Mouse (Mus musculus): ENCODE measurements around the gene Rasal1.

Rasal1 gene

DNA sequence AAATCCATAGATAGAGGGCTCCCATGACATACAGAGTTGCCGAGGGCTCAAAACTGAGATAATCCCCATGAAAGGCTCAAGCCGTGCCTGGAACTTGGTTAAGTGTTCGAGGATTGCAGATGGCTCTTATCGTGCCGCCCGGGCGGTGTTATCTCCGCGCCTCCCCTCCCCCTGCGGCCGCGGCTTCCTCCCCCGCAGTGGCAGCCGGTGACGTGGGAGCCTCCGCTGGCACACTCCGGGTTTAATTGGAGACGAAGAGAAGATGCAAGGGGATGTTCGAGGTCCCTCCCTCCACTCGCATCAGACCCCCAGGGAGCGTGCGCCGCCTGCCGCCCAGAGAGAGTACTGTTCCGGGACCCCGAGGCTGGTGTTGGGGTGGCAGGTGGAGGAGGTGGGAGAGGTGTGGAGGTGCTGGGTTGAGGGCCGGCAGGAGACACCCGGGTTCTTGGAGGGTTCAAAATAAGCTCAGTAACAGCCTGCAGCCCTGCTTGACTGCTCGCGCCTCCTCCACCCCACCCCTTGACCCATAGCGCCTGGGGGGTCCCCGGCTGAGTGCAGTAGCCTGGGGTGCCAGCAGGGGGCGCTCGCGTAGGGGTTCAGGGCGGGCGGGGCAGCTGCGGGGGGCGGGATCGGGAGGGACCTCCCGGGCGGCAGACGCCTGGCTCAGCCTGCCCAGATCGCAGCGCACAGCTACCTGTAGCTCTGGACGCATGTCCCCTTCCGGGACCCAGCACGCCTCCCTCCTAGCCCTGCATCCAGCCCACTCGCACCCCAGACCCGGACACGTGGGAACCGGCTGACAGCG is at the start of gene Rasal1:
Gene Rasal1 (plus strand): TSS at position 244 of the 805 bp plus-strand sequence.
- peak; percentile 60 for DNase-seq (ENCODE audit: low spot score)

DNA sequence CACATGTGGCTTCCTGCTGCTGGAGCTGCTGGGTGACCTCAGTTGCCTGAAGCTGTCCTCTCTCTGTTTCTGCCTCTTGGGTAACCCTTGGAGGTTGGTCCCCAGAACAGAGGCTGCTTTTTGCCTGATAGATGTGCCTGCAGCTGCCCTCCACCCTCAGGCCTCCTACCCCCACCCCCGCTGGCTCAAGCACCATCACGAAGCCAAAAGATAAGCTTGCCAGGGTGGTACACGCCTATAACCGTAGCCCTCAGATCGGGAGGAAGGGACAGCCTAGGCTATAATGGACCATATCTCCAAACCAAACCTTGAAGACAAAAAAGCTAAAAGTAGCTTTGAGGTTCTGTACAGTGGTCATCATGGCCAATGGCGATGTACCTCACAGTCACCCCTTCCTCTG is 49.0 kb upstream of the Rasal1 start:
- DNase-seq (ENCODE audit: low spot score) = no peak

DNA sequence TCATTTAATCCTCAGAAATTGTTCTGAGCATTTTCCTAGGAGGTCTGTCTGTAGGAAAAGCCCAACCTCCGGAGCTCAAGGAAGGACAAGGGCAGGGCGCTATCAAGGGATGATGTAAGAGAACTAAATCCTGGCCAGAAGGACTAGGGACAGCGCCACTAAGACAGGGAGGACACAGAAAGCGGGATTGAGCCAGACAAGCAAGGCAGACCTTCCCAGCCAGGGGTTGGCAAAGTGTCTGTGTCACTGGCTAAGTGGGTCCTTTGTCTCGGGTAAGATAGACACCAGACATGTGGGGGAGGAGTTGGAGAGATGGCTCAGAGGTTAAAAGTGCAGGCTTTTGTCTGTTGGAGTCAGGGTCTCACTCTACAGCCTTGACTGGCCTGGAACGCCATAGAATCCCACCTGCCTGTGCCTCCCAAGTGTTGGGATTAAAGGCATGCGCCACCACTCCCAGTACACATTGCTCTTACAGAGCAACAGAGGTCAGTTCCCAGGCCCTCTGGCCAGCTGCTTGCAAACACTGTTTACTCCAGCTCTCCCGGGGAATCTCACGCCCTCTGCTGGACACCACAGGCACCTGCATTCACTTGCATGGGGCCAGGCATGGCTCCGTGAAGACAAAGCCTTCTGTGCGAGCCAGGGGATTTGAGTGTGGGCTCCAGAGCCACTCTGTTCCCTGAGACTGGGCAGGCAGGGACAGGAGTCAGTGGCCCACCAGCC is 47.5 kb upstream of the Rasal1 start:
- DNase-seq (ENCODE audit: low spot score) = no peak

DNA sequence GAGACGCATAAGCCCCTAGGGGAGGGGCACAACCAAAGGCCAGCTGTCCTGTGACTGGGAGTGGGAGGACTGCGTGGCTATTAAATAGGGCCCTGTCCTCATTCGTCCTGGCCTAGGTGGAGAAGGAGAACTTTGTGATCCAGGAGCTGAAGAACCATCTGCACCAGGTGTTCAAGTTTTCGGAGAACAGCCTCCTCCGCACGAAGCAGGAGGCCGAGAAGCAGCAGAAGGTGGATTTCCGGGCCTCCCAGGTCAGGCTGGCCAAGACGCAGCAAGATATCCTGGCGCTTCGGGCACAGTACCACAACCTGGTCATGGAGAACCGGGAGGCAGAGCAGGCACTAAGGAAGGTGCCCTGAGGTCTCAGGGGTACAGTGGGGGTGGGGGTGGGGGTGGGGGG is 46.4 kb upstream of the Rasal1 start:
- no peak for DNase-seq (ENCODE audit: low spot score)

DNA sequence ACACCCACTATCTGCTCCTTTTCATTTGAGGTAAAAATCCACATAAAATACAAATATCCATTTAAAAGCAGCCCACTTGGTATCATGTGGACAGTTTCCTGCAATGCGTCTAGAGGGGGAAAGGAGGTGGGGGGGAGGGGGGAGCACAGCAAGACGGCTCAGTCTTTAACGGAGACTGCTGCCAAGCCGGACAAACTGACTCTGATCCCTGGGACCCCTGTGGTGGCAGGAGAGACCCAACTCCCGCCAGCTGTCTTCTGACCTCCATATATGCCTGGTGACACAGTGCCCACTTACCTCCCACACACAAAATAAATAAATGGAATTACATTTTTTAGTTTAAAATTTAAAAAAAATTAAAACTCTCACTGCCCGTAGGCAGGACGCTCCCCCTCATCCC is 45.1 kb upstream of the Rasal1 start:
- no peak for DNase-seq (ENCODE audit: low spot score)

DNA sequence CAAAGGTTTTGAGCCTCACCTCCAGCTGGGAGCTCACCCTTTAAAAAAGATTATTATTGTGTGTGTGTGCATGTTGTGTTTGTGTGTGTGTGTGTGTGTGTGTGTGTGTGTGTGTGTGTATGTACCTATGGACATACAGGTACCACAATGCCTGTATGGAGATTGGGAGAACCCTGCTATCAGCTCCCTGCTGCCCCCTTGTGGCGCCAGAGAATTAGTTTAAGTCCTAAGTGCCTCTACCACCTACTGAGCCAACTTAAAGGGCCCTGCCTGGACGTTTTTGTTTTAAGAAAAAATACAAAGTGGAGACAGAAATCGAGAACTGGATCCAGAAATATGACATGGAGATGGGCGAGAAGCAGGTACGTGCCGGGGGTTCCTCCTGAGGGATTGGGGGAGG is 43.8 kb upstream of the Rasal1 start:
- DNase-seq (ENCODE audit: low spot score) = peak; percentile 75

DNA sequence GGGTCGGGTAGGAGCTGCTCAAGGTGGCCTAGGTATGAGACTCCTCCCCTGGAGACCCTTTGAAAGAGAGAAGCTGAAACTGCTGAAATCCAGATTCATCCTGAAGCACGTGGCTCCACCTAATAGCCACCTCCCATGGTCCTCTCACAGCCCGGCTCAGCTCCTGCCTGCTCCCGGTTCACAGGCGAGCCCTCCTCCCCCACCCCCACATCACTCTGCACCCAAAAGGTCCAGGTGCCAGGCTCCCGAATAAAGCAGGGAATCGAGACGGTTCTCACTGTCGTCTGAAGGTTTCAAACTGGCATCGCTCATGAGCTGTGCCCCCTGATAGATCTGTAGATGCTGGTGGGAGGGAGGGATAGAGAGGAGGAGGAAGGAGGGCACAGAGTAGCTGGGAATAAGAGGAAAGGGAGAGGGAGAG is 43.4 kb upstream of the Rasal1 start:
- DNase-seq (ENCODE audit: low spot score) = no peak

DNA sequence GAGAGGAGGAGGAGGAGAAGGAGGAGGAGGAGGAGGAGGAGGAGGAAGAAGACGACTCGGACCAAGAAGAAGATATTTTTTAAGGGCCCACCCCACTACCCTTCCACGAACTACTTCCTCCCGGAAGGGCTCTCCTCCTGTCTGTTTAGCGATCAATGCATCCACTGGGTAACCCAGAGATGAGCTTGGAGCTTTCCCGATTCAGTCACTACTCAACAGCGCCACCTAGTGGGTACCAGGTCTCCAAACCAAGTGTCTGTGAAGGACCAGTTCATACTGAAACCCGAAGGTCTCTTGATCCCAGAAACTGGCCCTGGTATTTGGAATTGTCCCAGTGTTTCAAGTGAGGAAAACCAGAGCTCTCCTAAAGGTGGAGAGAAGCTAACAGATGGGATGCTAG is 42.9 kb upstream of the Rasal1 start:
- peak; percentile 80 for DNase-seq (ENCODE audit: low spot score)

DNA sequence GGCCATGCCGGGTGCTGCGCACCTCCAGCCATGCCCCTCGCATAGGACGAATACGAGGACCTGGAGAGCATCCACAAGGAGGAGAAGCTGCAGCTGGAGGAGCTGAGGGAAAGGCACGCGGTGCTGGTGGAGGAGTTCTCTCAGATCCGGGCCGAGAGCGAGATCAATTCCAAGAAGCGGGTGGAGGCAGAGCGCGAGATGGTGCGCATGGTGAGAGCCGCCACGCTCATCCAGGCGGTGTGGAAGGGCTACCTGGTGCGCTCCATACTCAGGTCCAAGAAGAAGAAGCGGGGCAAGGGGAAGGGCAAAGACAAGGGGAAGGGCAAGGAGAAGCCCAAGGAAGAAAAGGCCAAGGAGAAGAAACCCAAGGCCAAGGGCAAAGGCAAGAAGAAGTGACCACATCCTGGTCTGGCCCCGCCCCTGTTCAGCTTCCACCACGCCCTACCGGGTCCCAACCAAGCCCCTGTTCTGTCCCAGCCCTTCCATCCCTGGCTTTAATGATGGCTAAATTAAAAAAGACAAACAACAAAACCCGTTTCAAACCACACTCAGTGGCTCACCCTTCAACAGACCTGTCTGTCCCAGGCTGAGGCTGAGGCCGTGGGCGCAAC is 41.9 kb upstream of the Rasal1 start:
- no peak for DNase-seq (ENCODE audit: low spot score)

DNA sequence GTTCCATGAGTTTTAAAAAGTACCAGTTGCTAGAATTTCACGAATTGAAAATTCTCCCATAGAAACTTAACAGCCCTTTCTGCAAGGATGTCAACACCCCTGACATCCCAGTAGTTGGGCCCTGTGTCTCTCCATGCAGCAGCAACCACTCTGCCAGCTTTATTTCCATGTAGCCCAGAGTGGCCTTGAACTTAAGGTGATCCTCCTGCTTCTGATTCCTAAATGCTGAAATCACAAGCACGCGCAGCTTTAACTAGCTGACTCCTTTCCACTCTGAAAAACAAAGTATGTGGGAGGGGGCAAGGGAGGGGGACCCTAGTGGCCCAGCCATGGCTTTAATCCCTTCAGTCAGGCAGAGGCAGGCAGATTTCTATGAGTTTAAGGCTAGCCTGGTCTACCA is 41.3 kb upstream of the Rasal1 start:
- no peak for DNase-seq (ENCODE audit: low spot score)

DNA sequence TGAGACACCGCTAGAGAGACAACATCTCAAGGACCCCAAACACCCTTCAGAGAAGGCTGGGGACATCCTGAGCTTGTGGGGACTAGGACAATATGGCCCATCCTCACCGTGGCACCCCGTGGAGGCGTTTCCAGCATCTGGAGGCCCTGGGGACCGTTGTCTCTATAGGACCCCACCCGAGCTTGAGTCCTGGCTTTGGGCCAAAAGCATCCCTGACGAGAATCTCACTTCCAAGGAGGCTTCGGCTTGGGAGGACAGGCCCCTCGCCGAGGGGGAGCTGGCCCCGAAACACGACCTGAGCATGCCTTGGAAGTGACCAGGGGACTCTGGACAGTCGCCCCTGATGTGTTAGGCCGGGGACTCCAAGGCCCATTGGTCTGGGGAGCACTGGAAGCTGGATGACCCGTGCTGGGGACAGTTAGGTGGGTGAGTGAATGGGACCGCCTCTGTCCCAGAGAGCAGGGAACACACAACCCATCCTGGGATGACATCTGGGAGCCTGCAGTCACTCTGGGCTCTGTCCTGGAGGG is 39.3 kb upstream of the Rasal1 start:
- DNase-seq (ENCODE audit: low spot score) = no peak

DNA sequence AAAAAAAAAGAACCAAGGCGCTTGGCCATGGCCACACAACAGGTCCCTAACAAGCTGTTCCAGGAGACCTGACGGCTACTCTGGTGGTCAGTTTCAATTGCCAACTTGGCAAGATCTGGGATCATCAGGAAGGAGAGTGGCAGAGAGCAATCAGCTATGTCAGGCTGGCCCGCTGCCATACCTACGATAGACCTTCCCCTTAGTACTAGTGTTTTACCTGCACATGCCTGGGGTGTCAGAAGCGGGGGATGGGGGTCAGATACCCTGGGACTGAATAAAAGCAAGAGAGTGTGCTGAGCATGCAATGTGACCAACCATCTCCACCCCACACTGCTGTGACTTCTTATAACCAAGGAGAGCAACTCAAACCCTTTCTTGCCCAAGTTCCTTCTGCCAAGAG is 37.7 kb upstream of the Rasal1 start:
- DNase-seq (ENCODE audit: low spot score) = no peak

DNA sequence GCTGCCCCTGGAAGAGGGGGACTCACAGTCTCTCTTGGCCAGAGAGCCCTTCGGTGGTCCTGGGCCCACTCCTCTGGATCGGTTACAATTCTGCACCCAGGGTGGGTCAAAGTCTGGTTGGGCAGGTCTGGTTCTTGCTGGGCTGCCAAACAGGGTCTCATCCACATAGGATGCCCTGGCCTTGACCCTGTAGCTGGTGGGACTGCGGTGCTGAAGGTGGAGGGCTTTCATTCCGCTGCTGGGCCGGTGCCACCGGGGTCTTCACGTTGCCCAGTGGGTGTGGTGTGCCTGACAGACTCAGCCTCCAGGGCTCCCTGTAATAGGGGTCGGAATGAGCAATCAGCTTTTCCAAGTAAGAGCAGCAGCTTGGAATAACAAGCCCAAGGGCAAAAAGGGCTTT is 37.2 kb upstream of the Rasal1 start:
- no peak for DNase-seq (ENCODE audit: low spot score)

DNA sequence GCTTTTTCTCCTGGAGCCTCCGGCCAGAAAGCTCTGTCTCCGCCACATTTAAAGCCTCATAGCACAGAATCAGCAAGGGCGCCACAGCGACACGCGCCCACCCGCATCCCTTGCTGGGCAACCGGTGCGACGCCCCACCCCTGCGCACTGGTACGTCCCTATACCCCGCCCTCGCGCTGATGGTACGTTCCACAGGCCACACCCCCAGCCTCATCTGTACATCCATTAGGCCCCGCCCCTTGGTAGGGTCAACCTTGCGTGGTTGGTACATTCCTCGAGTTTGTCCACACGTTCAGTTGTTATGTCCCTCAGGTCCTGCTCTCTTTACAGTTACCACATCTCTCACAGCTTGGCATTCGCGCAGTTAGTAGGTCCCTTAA is 36.2 kb upstream of the Rasal1 start, which contains the start of the genes Rita1 and Ddx54:
Gene Rita1 (minus strand): TSS at position 148 of the 380 bp plus-strand sequence.
Gene Ddx54 (plus strand): TSS at position 298 of the 380 bp plus-strand sequence.
- DNase-seq (ENCODE audit: low spot score) = peak; percentile 96

DNA sequence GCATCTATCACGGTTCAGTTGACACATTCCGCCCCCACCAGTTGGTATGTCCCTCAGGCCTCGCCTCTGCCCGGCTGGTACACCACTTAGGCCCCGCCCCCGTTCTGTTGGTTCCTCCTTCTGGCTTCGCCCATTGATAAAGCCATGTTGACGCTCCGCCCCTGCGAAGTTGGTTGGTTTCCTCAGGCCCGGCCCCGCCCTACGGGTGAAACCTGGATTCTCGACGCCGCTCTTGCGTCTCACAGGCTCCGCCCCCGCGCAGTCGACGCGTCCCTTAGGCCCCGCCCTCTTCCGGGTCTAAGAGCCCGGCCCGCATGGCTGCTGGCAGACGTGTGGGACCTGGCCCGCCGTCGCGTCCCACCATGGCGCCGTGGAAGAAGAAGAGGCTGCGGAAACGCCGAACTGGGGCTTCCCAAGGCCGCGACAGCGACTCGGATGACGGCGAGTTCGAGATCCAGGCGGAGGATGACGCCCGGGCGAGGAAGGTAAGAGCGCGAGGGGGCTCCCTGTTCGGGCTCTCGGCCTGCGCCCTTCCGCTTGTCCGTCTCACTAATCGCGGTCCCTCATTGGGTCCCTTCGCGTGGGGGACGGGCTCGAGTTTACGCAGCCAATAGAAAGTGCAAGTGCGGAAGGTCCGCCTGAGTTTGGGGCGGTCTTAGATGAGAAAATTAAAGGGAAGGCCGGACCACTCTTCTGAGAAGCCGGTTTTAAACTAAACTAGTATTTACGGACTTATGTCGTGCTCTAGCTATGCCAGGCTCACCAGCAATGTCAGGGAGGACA is 35.6 kb upstream of the Rasal1 start:
- peak; percentile 100 for DNase-seq (ENCODE audit: low spot score)

DNA sequence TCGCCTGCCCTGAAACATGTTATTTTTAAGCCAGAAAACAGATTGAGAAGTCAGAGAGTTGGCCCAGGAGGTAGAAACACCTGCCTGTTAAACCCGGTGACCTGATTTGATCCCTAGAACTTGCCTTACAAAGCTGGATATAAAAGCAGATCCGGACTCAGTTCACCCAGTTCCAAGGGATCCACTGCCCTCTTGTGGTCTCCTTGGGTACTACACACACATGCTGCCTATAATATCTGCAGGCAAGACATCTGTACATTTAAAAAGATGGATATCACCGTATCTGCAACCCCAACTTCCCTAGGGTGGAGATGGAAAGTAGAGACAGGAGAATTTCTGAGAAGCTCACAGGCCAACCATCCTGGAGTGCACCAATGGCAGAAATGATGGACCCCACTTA is 32.7 kb upstream of the Rasal1 start:
- DNase-seq (ENCODE audit: low spot score) = no peak

DNA sequence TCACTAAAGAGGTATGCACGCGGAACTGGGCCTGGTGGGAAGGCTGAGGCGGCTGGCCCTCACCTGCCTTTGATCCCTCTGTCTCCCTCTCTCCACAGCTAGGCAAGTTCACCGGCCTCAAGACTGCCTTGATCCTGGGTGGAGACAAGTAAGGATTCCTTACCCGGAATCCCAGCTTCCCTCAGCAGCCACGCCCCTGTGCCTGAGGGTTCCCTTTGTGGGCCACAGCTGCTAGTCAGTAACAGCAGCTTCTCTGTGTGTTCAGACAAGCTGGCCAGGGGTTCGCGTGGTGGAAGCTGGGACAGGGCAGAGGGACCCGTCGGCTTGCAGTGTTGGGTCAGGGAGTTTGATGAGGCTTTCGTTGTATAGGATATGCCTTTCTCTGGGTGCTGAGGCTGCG is 29.8 kb upstream of the Rasal1 start:
- DNase-seq (ENCODE audit: low spot score) = no peak

DNA sequence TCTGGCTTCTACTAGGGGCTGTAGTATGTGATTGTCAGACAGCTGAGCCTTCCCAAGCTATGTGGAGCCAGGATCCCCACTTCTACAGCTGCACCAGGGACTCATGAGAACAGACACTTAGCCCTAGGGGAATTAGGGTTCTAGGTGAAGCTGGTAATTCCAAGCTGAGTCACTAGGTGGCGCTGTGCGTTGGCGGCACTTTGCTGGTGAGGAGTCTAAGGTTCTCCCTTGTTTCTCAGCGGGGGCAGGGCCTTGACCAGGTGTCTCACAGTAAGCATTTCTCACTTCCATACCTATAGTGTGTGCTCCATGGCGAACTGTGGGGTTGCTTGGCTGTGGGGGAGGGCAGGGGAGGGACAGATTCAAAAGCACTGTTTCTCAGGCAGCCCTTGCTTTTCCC is 29.4 kb upstream of the Rasal1 start:
- DNase-seq (ENCODE audit: low spot score) = peak; percentile 45

DNA sequence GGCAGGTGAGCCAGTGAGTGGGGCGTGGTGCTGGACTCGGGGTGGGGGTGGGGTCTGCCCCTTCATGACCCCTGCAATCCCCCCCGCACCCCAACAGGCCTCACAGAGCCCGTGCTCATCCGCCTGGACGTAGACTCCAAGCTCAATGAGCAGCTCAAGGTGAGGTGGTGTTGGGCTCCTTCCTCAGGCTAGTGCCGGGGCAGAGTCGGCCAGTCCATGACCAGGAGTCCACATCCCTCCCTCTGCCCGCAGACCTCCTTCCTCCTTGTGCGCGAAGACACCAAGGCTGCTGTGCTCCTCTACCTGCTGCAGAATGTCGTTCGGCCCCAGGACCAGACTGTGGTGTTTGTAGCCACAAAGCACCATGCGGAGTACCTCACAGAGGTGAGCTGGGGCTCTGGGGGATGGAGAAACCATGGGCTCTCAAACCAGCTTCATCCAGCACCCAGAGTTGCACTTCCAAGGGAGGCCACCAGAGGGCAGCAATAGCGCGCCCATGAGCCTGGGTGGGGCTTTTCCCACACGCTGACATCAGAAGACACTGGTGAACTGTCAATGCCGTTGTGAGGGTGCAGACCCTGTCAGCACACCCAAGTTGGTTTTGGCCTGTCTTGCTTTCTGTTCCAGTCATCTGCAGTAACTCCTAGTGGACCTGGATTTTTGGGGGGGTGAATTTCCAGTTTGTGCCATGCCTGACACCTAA is 28.1 kb upstream of the Rasal1 start:
- DNase-seq (ENCODE audit: low spot score) = peak; percentile 79

DNA sequence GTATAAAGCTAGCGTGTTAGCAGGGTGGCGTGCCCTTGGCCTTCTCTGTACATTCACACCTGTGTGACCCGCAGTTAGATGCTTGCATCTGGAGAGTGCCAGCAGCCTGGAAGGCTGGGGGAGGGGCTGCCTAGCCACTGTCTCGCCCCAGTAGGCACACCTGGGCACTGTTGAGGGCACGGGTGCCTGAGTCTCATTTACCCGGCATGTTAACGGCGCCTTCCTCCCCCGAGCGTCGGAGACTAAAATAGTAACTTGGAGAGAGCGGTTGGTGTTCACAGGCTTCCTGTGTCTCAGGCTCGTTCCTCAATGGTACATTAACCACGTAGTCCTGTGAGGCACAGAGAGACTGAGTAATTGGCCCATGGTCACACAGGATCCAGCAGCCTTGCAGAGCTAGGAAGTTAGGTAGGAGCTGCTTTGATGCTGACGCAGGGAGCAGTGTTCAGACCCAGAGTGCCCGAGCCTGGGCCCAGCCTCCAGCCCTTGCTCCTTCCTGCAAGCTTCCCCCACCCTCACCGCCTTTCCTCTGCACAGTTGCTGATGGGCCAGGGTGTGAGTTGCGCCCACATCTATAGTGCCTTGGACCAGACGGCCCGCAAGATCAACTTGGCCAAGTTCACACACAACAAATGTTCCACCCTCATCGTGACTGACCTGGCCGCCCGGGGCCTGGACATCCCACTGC is 27.4 kb upstream of the Rasal1 start:
- no peak for DNase-seq (ENCODE audit: low spot score)

DNA sequence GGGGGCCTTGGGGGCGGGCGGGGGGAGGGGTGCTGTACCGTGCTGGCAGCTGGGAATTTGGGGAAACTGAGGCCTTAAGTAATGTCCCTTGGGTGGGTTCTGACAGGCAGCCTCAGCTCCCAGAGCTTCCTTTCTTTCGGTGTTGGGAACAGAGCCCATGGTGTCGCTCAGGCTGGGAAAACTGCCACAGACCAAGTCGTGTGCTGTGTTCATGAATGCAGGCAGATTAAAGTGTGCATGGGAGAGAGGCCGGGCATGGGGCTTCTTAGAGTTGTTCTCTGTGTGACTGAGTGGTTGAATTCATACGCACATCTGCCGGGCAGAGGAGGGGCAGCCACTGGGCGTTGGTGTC is 26.8 kb upstream of the Rasal1 start:
- DNase-seq (ENCODE audit: low spot score) = no peak

Measured in ovary, postnatal 36 days (tissue).